Mouse (Mus musculus): ENCODE data around the gene Fcrlb. TPM values are rescaled to one million over a fixed set of nuclear protein-coding genes. Genes with fewer than 3 reads are reported as not detected.

Gene Fcrlb
- polyA plus RNA-seq, 1 experiment from 2014 or later, result 0.71 TPM

- no peak overlapping the region for H3K4me3 ChIP-seq (replicated peaks; ENCODE audit: low read depth, low read length)
- ATAC-seq (ENCODE audit: low FRiP score, low TSS enrichment), result no peak
- no peak for DNase-seq
- H3K4me1 ChIP-seq (ENCODE audit: control insufficient read depth, insufficient read depth, low read length), result peaks cover 6% of the 10 kb centered on the region
- no peak overlapping the region for H3K27ac ChIP-seq (replicated peaks; ENCODE audit: low read depth, low read length)
- no peaks in the 10 kb centered on the region for H3K9me3 ChIP-seq (ENCODE audit: control insufficient read depth, low read length)
- H3K27me3 ChIP-seq (ENCODE audit: control insufficient read depth, insufficient read depth, low read length), result no peaks in the 10 kb centered on the region
- no peak overlapping the region for H3K4me2 ChIP-seq (ENCODE audit: low read length)
- H3K36me3 ChIP-seq (ENCODE audit: control insufficient read depth, insufficient read depth, low read length), result no peaks in the 10 kb centered on the region
- WGBS, result 85% methylated on average over 13 of the region's 13 CpGs
- H3K9ac ChIP-seq (replicated peaks; ENCODE audit: low read length), result no peak overlapping the region
These were observed 50.9 kb downstream of the Fcrlb start for GRCm38 (mm10) chr1:170861671-170862434.

GRCm38 (mm10) chr1:170858872-170859271, 53.9 kb downstream of the Fcrlb start:
- no peak overlapping the region for H3K27ac ChIP-seq (replicated peaks; ENCODE audit: low read depth, low read length)
- H3K9me3 ChIP-seq (ENCODE audit: control insufficient read depth, low read length), result no peaks in the 10 kb centered on the region
- 0 out of 2 replicates have a peak, but pooled peaks cover 2% of the 10 kb centered on the region for H3K36me3 ChIP-seq (ENCODE audit: control insufficient read depth, insufficient read depth, low read length)
- no peak overlapping the region for H3K4me2 ChIP-seq (ENCODE audit: low read length)
- DNase-seq, result no peak
- 84% methylated on average over 2 of the region's 2 CpGs for WGBS
- ATAC-seq (ENCODE audit: low FRiP score, low TSS enrichment), result no peak
- no peak overlapping the region for H3K4me3 ChIP-seq (replicated peaks; ENCODE audit: low read depth, low read length)
- H3K27me3 ChIP-seq (ENCODE audit: control insufficient read depth, insufficient read depth, low read length), result no peaks in the 10 kb centered on the region
- H3K4me1 ChIP-seq (ENCODE audit: control insufficient read depth, insufficient read depth, low read length), result no peaks in the 10 kb centered on the region
- no peak overlapping the region for H3K9ac ChIP-seq (replicated peaks; ENCODE audit: low read length)

GRCm38 (mm10) chr1:170857369-170857768, 55.4 kb downstream of the Fcrlb start:
- H3K4me1 ChIP-seq (ENCODE audit: control insufficient read depth, insufficient read depth, low read length), result no peaks in the 10 kb centered on the region
- no peaks in the 10 kb centered on the region for H3K9me3 ChIP-seq (ENCODE audit: control insufficient read depth, low read length)
- 81% methylated on average over 2 of the region's 2 CpGs for WGBS
- DNase-seq, result no peak
- no peaks in the 10 kb centered on the region for H3K27me3 ChIP-seq (ENCODE audit: control insufficient read depth, insufficient read depth, low read length)
- no peak overlapping the region for H3K4me2 ChIP-seq (ENCODE audit: low read length)
- ATAC-seq (ENCODE audit: low FRiP score, low TSS enrichment), result no peak
- H3K4me3 ChIP-seq (replicated peaks; ENCODE audit: low read depth, low read length), result no peak overlapping the region
- no peak overlapping the region for H3K9ac ChIP-seq (replicated peaks; ENCODE audit: low read length)
- no peak overlapping the region for H3K27ac ChIP-seq (replicated peaks; ENCODE audit: low read depth, low read length)
- H3K36me3 ChIP-seq (ENCODE audit: control insufficient read depth, insufficient read depth, low read length), result peaks cover 2% of the 10 kb centered on the region; the same call in 1 of the 2 replicates

Other genes starting within 250 kb of the Fcrlb start
- 7.8 and 12.0 TPM in 2 replicates for gene Atf6, start 45.2 kb downstream of the Fcrlb start, polyA plus RNA-seq (2014; fragmentation: Nextera tagmentation; extraction: Ambion mirVana)
- 0.90 and 0.95 TPM in 2 replicates for gene Gm26620, start 27.9 kb downstream of the Fcrlb start, polyA plus RNA-seq (2014; fragmentation: Nextera tagmentation; extraction: Ambion mirVana)
- 40.9 and 44.0 TPM in 2 replicates for gene Dusp12, start 27.4 kb downstream of the Fcrlb start, polyA plus RNA-seq (2014; fragmentation: Nextera tagmentation; extraction: Ambion mirVana)
- not detected in 2 replicates for gene Fcrla, start 14.6 kb upstream of the Fcrlb start, polyA plus RNA-seq (2014; fragmentation: Nextera tagmentation; extraction: Ambion mirVana)
- 1.4 TPM in 1 of 2 replicates, not detected in the other for gene Fcgr2b, start 63.6 kb upstream of the Fcrlb start, polyA plus RNA-seq (2014; fragmentation: Nextera tagmentation; extraction: Ambion mirVana)
- gene Fcgr4, start 106.0 kb upstream of the Fcrlb start, polyA plus RNA-seq (2014; fragmentation: Nextera tagmentation; extraction: Ambion mirVana), result 1.5 TPM in 1 of 2 replicates, not detected in the other
- 2.5 and 8.3 TPM in 2 replicates for gene Fcgr3, start 152.0 kb upstream of the Fcrlb start, polyA plus RNA-seq (2014; fragmentation: Nextera tagmentation; extraction: Ambion mirVana)
- 2.7 and 4.2 TPM in 2 replicates for gene Cfap126, start 201.0 kb upstream of the Fcrlb start, polyA plus RNA-seq (2014; fragmentation: Nextera tagmentation; extraction: Ambion mirVana)
- gene Sdhc, start 237.7 kb upstream of the Fcrlb start, polyA plus RNA-seq (2014; fragmentation: Nextera tagmentation; extraction: Ambion mirVana), result 295 and 310 TPM in 2 replicates
- 0.39 and 0.51 TPM in 2 replicates for gene Mpz, start 237.8 kb upstream of the Fcrlb start, polyA plus RNA-seq (2014; fragmentation: Nextera tagmentation; extraction: Ambion mirVana)

Measured in midbrain, embryonic 14.5 days (tissue).